Mouse (Mus musculus): ENCODE data around the gene Chst1.

Chst1 gene

GRCm38 (mm10) chr2:92599487-92600347 is at the start of gene Chst1:
TSS of gene Chst1 (plus strand) at chr2:92599707.
- no peak for DNase-seq (ENCODE audit: low spot score in 2 of 2)

DNA sequence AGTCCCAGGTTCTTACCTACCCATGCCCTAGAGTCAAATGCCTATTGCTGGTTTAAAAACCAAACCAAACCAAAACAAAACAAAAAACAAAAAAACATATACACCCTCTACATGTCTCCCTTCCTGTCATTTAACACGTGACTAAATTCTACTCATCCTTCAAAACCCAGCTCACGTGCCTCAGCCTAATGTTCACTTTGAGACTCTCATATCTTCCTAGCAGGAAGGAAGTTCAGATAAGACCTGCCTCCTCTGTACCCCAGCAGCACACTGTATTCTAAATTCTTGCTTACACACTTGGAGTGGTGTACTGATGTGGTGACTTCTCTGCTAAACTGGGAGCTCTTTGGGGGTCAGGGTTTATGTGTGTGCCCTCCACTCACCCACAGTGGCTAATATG is 49.5 kb upstream of the Chst1 start:
- no peak for DNase-seq (ENCODE audit: low spot score in 2 of 2)

DNA sequence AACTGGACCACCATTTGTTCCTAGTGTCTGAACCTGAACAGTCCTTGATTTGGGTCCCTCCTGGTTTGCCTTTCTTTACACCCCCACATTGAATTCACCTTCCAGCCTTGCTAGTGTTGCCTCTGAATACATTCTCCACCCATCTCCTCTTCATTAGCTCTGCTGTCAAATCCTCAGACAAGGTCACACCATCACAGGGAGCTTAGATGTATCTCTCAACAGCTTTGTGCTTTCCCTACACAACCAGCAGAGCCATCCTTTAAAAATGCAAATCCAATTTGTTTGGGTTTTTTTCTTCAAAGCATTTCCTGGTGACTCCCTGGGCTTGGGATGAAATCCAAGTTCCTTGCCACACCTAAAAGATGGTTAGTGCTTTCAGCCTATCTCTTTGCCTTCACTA is 45.0 kb upstream of the Chst1 start:
- no peak for DNase-seq (ENCODE audit: low spot score in 2 of 2)

- DNase-seq (ENCODE audit: low spot score in 2 of 2) = no peak
Measured at GRCm38 (mm10) chr2:92562930-92563329, 36.6 kb upstream of the Chst1 start.

DNA sequence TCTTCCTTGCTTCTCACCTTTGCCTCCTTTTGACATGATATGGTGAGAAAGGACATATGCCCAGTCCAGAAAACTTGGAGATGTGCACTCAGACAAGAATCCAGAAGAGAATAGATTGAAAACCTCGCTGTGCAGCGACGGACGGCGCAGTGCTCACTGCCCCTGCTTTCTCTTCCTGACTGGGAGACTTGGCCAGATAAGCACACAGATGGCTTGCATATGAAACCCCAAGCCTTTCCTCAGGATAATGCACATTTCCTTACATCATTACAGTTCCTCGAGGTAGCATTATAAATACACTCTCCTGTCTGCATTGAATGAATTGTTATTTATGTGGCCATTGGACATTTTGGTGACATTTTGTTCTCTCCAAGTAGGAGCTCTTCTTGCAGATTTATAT is 28.9 kb upstream of the Chst1 start:
- DNase-seq (ENCODE audit: low spot score in 2 of 2) = no peak

- no peak for DNase-seq (ENCODE audit: low spot score in 2 of 2)
Measured at GRCm38 (mm10) chr2:92577824-92578223, 21.7 kb upstream of the Chst1 start.

- DNase-seq (ENCODE audit: low spot score in 2 of 2) = no peak
Measured at GRCm38 (mm10) chr2:92581302-92581701, 18.2 kb upstream of the Chst1 start.

DNA sequence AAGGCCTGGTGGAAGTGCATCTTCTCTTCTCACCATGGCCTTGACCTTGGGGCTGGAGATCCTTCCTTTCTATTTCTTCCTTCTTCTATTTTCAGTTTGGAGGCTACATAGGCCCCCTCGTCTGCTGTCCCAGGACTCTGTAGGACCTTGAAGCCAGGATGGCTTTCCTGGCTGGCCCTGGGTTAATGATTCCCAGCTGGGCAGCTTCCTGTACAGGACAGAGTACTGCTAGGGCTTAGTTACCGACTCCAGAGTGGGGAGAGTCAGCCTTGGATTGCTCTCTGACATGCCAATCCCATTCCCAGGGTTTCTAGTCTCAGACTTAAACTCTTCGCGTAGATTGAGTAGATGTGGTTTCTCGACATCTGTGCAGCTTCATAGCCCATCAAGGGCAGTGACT is 16.9 kb upstream of the Chst1 start:
- DNase-seq (ENCODE audit: low spot score in 2 of 2) = no peak

GRCm38 (mm10) chr2:92587806-92588205 is 11.7 kb upstream of the Chst1 start:
- DNase-seq (ENCODE audit: low spot score in 2 of 2) = no peak

DNA sequence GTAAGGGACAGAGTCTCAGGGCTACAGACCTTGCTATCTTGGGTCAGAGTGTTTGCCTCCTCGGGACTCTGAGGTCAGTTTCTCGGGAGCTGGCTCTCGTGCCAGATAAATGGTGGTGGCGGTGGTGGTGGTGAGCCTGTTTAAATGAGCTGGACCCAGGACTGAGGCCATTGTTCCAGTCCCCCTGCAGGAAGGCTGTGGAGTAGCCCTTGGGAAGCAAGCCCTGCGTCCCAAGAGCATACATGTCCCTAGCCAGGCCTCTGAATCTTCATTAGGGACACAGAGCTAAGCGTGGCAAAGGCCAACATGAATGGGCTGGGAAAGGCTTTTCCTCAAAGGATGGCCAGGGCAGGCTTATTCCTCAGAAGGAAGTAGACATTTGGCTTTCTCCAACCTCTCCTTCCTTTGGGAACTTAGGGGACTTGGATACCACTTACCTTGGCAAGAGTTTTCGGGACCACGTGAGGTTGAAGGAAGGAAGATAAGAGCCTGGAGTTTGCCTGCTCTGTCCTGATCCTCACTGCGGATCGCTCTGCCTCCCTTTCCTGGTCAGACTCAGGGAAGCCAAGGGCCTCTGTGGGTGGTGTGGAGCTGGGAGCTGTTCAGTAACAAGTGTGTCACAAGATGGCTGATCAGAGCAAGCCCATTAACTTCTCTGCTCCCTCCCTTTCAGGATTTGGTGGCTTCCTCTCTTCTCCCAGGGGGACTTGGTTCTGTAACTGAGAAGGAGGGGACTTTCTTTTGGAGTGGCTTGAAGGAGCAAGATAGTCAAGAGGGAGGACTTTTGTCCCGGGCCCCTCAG is 4.4 kb upstream of the Chst1 start:
- no peak for DNase-seq (ENCODE audit: low spot score in 2 of 2)

DNA sequence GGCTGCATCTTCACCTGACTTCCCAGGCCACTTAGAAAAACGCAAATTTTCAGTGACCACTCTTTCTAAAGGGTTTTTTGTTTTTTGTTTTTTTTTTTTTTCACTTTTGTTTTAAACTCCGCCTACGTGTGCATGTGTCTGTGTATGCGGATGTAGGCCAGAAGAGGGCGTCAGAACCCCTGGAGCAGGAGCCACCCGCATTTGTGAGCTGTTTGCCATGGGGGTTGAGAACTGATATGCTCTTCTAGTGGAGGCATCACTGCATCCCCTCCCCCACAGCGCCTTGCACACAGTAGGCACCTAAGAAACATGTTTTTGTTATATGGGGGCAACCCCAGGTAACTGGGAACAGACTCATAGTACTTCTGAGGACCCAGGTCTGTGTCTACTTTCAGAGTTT is 2.2 kb upstream of the Chst1 start:
- DNase-seq (ENCODE audit: low spot score in 2 of 2) = no peak

- DNase-seq (ENCODE audit: low spot score in 2 of 2) = no peak
Measured at GRCm38 (mm10) chr2:92598941-92599486, 493 bp upstream of the Chst1 start.

- no peak for DNase-seq (ENCODE audit: low spot score in 2 of 2)
Measured at GRCm38 (mm10) chr2:92600348-92600670, 802 bp downstream of the Chst1 start.

DNA sequence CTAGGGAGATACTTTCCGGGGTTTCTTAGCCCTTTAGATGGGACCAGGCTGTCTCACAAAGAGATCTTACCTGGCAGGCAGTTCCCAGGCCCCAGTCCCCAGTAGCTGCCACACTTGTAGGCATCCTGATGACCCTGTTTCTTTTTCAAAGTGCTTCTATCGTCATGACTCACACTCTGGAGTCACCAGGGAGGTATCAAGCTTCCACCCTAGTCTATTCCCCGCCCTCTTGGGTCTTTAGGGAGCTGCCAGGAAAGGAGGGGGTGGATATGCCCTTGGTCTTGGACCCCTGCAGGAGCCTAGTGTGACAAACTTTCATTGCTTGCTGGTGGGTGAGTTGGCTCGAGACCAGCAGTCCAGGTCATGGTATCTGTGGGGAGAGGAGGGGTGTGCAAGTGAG is 1.7 kb downstream of the Chst1 start:
- DNase-seq (ENCODE audit: low spot score in 2 of 2) = no peak

- DNase-seq (ENCODE audit: low spot score in 2 of 2) = no peak
Measured at GRCm38 (mm10) chr2:92602073-92602472, 2.6 kb downstream of the Chst1 start.

DNA sequence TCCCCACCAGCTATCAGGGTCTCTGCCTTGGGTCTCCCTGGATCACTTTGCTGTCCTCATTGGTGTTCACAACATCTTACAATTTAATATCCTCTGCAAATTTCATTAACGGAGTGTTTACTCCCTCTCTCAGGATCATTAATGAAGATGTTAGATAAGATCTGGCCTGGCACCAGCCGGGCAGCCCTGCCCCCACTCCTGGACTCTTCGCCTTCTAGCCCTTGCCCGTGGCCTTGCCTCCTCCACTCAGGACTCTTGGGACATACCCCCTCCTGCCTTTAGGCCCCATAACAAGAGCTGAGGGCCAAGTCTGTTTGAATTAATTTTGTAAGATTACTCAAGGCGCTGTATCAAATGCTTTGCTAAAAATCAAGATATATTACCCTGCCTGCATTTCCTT is 4.1 kb downstream of the Chst1 start:
- no peak for DNase-seq (ENCODE audit: low spot score in 2 of 2)

GRCm38 (mm10) chr2:92604565-92604964 is 5.1 kb downstream of the Chst1 start:
- DNase-seq (ENCODE audit: low spot score in 2 of 2) = no peak

DNA sequence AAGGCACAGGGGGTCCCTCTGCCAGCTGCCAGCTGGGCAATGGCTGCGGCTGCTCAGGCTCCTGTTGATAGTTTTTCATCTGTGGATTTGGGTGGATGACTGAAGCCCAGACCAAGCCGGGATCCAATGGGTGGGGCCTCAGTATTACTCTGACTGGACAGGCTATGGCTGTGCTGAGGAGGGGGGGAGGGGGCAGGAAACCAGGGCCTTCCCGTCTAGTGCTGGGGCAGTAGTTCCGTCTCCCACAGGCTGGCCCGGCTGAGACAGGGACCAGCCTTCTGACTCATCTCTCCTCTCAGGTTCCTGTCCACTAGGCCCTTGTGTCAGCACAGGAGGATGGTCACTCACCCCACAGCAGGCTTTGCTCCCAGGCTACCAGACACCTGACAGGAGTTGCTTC is 6.5 kb downstream of the Chst1 start:
- no peak for DNase-seq (ENCODE audit: low spot score in 2 of 2)

DNA sequence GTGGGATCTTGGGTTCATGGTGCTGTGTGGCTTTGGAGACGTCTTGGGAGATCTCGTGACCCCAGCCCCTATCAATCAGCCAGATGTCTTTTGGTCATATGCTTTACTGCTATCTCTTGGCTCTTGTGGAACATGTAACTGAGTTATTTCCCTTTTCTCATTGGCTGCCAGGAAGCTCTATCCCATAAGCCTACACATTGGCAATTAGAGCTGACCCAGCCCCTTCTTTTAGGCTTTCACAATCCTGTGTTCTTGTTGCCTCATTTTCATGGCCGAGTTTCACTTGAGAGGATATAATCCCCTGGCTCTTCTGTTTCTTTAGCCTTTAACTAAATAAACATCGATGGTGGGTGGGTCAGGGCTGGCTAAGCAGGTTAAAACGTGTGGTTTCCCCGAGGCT is 7.6 kb downstream of the Chst1 start:
- no peak for DNase-seq (ENCODE audit: low spot score in 2 of 2)

GRCm38 (mm10) chr2:92607592-92607991 is 8.1 kb downstream of the Chst1 start:
- DNase-seq (ENCODE audit: low spot score in 2 of 2) = no peak

- no peak for DNase-seq (ENCODE audit: low spot score in 2 of 2)
Measured at GRCm38 (mm10) chr2:92608013-92608619, 8.6 kb downstream of the Chst1 start.

GRCm38 (mm10) chr2:92608810-92609581 is 9.5 kb downstream of the Chst1 start:
- peak; percentile 7 to 11 for DNase-seq (ENCODE audit: low spot score in 2 of 2)
